16 mouse cellular contexts compared by ENCODE assay signal in genomic region chr9:75780558-75781276, GRCm38 (mm10). TPM values are rescaled to one million over a fixed set of nuclear protein-coding genes. Genes with fewer than 3 reads are reported as not detected.
A peak's percentile ranks its signal among the peaks of the same experiment; 100 is the strongest.
DNase-seq lines count a peak whose midpoint lies in the region; ATAC-seq lines count a peak whose summit lies in the region.
"Had no signal": no experiment of that assay in that cellular context is flagged by ENCODE, and none has a peak within 500 bp of the region (broad histone marks: within the 10 kb centered on the region; RNA-seq: fewer than 3 reads in every experiment).

No protein-coding gene starts in this region.

- peaks cover 18% of the 10 kb centered on the region for H3K4me1 ChIP-seq in heart, embryonic 13.5 days
- H3K4me1 ChIP-seq in lung, embryonic 15.5 days: peaks cover 18% of the 10 kb centered on the region
- H3K4me1 ChIP-seq in intestine, embryonic 16.5 days (ENCODE audit: control insufficient read depth, insufficient read depth, low read length): no peaks in the 10 kb centered on the region
- H3K4me1 ChIP-seq in neural tube, embryonic 13.5 days (replicated peaks): peaks cover 12% of the 10 kb centered on the region

- no peak for DNase-seq in heart, postnatal 10 days
- DNase-seq in lung, postnatal 25 days (ENCODE audit: low spot score): no peak
- DNase-seq in adrenal gland, postnatal 10 days: no peak
- DNase-seq: kidney, adult 2 months; lung, postnatal 14 days; right cerebral cortex, postnatal 14 days; thymus, postnatal 36 days had no signal

- 9% methylated on average over 5 of the region's 5 CpGs for WGBS in heart, embryonic 13.5 days
- WGBS in lung, embryonic 15.5 days: 12% methylated on average over 5 of the region's 5 CpGs
- 26% methylated on average over 5 of the region's 5 CpGs for WGBS in intestine, embryonic 16.5 days
- WGBS in neural tube, embryonic 13.5 days: 17% methylated on average over 5 of the region's 5 CpGs

- no peaks in the 10 kb centered on the region for H3K27me3 ChIP-seq in heart, embryonic 13.5 days (replicated peaks)
- H3K27me3 ChIP-seq in lung, embryonic 15.5 days: no peaks in the 10 kb centered on the region
- no peaks in the 10 kb centered on the region for H3K27me3 ChIP-seq in intestine, embryonic 16.5 days (replicated peaks; ENCODE audit: control insufficient read depth, insufficient read depth, low read length)
- H3K27me3 ChIP-seq in neural tube, embryonic 13.5 days: no peaks in the 10 kb centered on the region
- H3K27me3 ChIP-seq: midbrain, embryonic 15.5 days had no signal

- no peaks in the 10 kb centered on the region for H3K9me3 ChIP-seq in heart, embryonic 13.5 days
- H3K9me3 ChIP-seq in lung, embryonic 15.5 days: no peaks in the 10 kb centered on the region
- H3K9me3 ChIP-seq in intestine, embryonic 16.5 days (ENCODE audit: control insufficient read depth, low read length): no peaks in the 10 kb centered on the region
- H3K9me3 ChIP-seq in neural tube, embryonic 13.5 days: no peaks in the 10 kb centered on the region
- H3K9me3 ChIP-seq: hindbrain, embryonic 10.5 days; midbrain, embryonic 15.5 days had no signal

- intact Hi-C loops in heart, postnatal 10 days (cut with DNase I): no loop called here

- H3K9ac ChIP-seq in heart, embryonic 13.5 days: peak overlapping the region; percentile 48; the same call in 1 of the 2 replicates
- no peak overlapping the region; the same call in 1 of the 2 replicates for H3K9ac ChIP-seq in lung, embryonic 15.5 days
- no peak overlapping the region for H3K9ac ChIP-seq in intestine, embryonic 16.5 days (ENCODE audit: low read depth, low read length)
- H3K9ac ChIP-seq in neural tube, embryonic 13.5 days: no peak overlapping the region
- H3K9ac ChIP-seq: midbrain, embryonic 15.5 days had no signal

- peak overlapping the region; percentile 8 for H3K27ac ChIP-seq in heart, embryonic 13.5 days (replicated peaks)
- H3K27ac ChIP-seq in lung, embryonic 15.5 days: no peak overlapping the region
- H3K27ac ChIP-seq in intestine, embryonic 16.5 days (ENCODE audit: low read length): no peak overlapping the region
- no peak overlapping the region for H3K27ac ChIP-seq in neural tube, embryonic 13.5 days (replicated peaks)
- H3K27ac ChIP-seq: hindbrain, embryonic 10.5 days; layer of hippocampus, adult 2 months; midbrain, embryonic 15.5 days had no signal

- peak overlapping the region; percentile 68 for H3K4me2 ChIP-seq in heart, embryonic 13.5 days
- H3K4me2 ChIP-seq in lung, embryonic 15.5 days: peak overlapping the region; percentile 55
- H3K4me2 ChIP-seq in intestine, embryonic 16.5 days (ENCODE audit: low read depth, low read length): peak overlapping the region; percentile 37
- H3K4me2 ChIP-seq in neural tube, embryonic 13.5 days: peak overlapping the region; percentile 25; the same call in 1 of the 2 replicates
- H3K4me2 ChIP-seq: midbrain, embryonic 15.5 days had no signal

- peak overlapping the region; percentile 30 for H3K4me3 ChIP-seq in heart, embryonic 13.5 days
- peak overlapping the region; percentile 31 for H3K4me3 ChIP-seq in lung, embryonic 15.5 days
- peak overlapping the region; percentile 27 for H3K4me3 ChIP-seq in intestine, embryonic 16.5 days (ENCODE audit: low read length)
- H3K4me3 ChIP-seq in neural tube, embryonic 13.5 days: no peak overlapping the region
- H3K4me3 ChIP-seq: hindbrain, embryonic 10.5 days; layer of hippocampus, adult 2 months; midbrain, embryonic 15.5 days had no signal

- ATAC-seq in heart, embryonic 13.5 days (ENCODE audit: extremely low read depth, insufficient number of reproducible peaks, low FRiP score, low TSS enrichment): no peak
- ATAC-seq in lung, embryonic 15.5 days (ENCODE audit: borderline replicate concordance, extremely low read depth, low FRiP score, low TSS enrichment): 0 out of 2 replicates have a peak, but pooled peaks have one; percentile 52
- no peak for ATAC-seq in intestine, embryonic 16.5 days
- ATAC-seq in neural tube, embryonic 13.5 days (ENCODE audit: low read depth): peak; percentile 53; the same call in 1 of the 2 replicates
- ATAC-seq: activated CD4-positive, CD25-positive, alpha-beta regulatory T cell, adult 4 months; CD4-positive, CD25-positive, alpha-beta regulatory T cell, adult 4 months had no signal

- H3K36me3 ChIP-seq in heart, embryonic 13.5 days: no peaks in the 10 kb centered on the region
- no peaks in the 10 kb centered on the region for H3K36me3 ChIP-seq in lung, embryonic 15.5 days
- no peaks in the 10 kb centered on the region for H3K36me3 ChIP-seq in intestine, embryonic 16.5 days (ENCODE audit: control insufficient read depth, insufficient read depth, low read length)
- H3K36me3 ChIP-seq in neural tube, embryonic 13.5 days: no peaks in the 10 kb centered on the region
- H3K36me3 ChIP-seq: hindbrain, embryonic 10.5 days; midbrain, embryonic 15.5 days had no signal

RNA-seq across cellular contexts. Expression of gene Bmp5, which starts 5.6 kb away (rescaled TPM):
- 8.3 and 9.3 TPM in 2 replicates for polyA plus RNA-seq in heart, embryonic 13.5 days (2015; fragmentation: Nextera tagmentation; extraction: Ambion mirVana)
- 1 to 10 TPM; 1.9 TPM for total RNA-seq in heart, postnatal 10 days (2021)
- polyA plus RNA-seq in lung, embryonic 15.5 days (2015; fragmentation: Nextera tagmentation; extraction: Ambion mirVana): 32.8 and 34.3 TPM in 2 replicates
- 7.2 and 7.8 TPM in 2 replicates for polyA plus RNA-seq in intestine, embryonic 16.5 days (2015; fragmentation: Nextera tagmentation; extraction: Ambion mirVana)
- polyA plus RNA-seq in neural tube, embryonic 13.5 days (2015; fragmentation: Nextera tagmentation; extraction: Ambion mirVana): 3.9 and 4.5 TPM in 2 replicates
- total RNA-seq in adrenal gland, postnatal 10 days (2021): 1 to 10 TPM; 6.4 to 7.8 TPM
- polyA plus RNA-seq: CD4-positive, CD25-positive, alpha-beta regulatory T cell, adult 4 months had no signal

Comparison
In these comparisons a context has a peak if more than half of its experiments do, and no peak if none do; other contexts are left out.
1. ATAC-seq: peak in lung, embryonic 15.5 days (single experiment) and neural tube, embryonic 13.5 days (single experiment); none in heart, embryonic 13.5 days (single experiment) and intestine, embryonic 16.5 days (single experiment).
2. Peak in every context shown above with its lines, with median percentiles within 50 percentile points of each other: H3K4me2 ChIP-seq.